Mouse (Mus musculus) kidney, postnatal 0 days (tissue): ENCODE measurements around the gene Selenof. TPM values are rescaled to one million over a fixed set of nuclear protein-coding genes. Genes with fewer than 3 reads are reported as not detected.
"Not testable (repeated sequence)": the region's sequence is repeated elsewhere in the genome, so short reads cannot be mapped to it uniquely, and the experiment has no call there.

Experiments used
- ATAC-seq: fragments of 200-750 bp; cut with Nextera tagmentation; replicated peaks from 2 replicates; pipeline ENCODE4 v1.8.0; 2017; ENCODE audit warnings: low read depth, moderate number of reproducible peaks, moderate TSS enrichment, moderate library complexity; ENCODE audit not compliant: low FRiP score
- DNase-seq: peaks from one replicate; pipeline ENCODE4 v3.0.0-alpha.2; 2016; ENCODE audit warnings: low spot score
- H3K27ac ChIP-seq: fragments of 300-500 bp; sonication (generic); 2 replicates; pipeline ENCODE4 v1.5.1; 2014; ENCODE audit warnings: mild to moderate bottlenecking
- H3K27me3 ChIP-seq: fragments of 300-500 bp; sonication (generic); 2 replicates; pipeline ENCODE4 v1.6.1; 2014; ENCODE audit warnings: low read length, mixed read lengths; ENCODE audit not compliant: insufficient read depth
- H3K36me3 ChIP-seq: fragments of 300-500 bp; sonication (generic); 2 replicates; pipeline ENCODE4 v1.6.1; 2014; ENCODE audit warnings: low read length, mixed read lengths; ENCODE audit not compliant: insufficient read depth
- H3K4me1 ChIP-seq: fragments of 300-500 bp; sonication (generic); replicated peaks from 2 replicates; pipeline ENCODE4 v1.6.1; 2014; ENCODE audit warnings: antibody characterized with exemption, low read length, mixed read lengths; ENCODE audit not compliant: insufficient read depth
- H3K4me2 ChIP-seq: fragments of 300-500 bp; sonication (generic); 2 replicates; pipeline ENCODE4 v1.6.1; 2014; ENCODE audit warnings: mild to moderate bottlenecking, low read length, moderate library complexity, mixed read lengths
- H3K4me3 ChIP-seq: fragments of 300-500 bp; sonication (generic); replicated peaks from 2 replicates; pipeline ENCODE4 v1.5.1; 2014; ENCODE audit warnings: low read depth, low read length
- H3K9ac ChIP-seq: fragments of 300-500 bp; sonication (generic); 2 replicates; pipeline ENCODE4 v1.6.1; 2014; ENCODE audit warnings: low read depth, low read length
- H3K9me3 ChIP-seq: fragments of 300-500 bp; sonication (generic); replicated peaks from 2 replicates; pipeline ENCODE4 v1.6.1; 2016; ENCODE audit warnings: low read length, inconsistent platforms, mixed read lengths
- CTCF ChIP-seq: IDR thresholded peaks from 2 replicates; pipeline ENCODE4 v1.5.1; 2016; ENCODE audit warnings: antibody characterized with exemption, low read depth, mild to moderate bottlenecking, moderate library complexity
- WGBS: fragments of 180-500 bp; shearing (Covaris S2); extraction: QIAGEN DNeasy Blood & Tissue Kit; methylation state at CpG from one replicate; pipeline ENCODE4 v1.1.7; 2014; 5-methylcytosine and 5-hydroxymethylcytosine counted together
- polyA plus RNA-seq: library from polyadenylated mRNA; unstranded; fragments of >200 nt; fragmentation: Nextera tagmentation; extraction: Ambion mirVana; gene quantifications from 2 replicates; pipeline ENCODE4 v1.2.1, GENCODE M21; 2015

The Selenof gene
- polyA plus RNA-seq, 1 experiment from 2014 or later: 861 TPM

DNA sequence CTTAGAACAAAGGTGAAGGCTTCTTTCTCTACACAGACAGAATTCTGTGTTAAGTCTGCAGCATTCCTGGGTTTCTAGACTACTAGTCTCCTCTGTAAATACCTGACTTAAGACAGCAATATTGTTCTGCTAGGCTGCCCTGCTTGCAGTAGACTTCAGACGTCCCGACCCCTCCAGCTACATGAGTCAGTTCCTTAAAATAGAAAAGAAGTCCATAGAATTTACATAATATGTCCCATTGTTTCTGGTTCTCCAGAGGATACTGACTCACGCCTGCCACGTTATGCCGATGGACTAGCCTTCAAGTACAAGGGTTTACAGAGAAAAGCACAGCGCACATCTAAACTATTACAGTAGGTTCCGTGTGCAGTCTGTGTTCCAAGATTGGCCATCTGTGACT, 34.1 kb downstream of the Selenof start:
- Histone ChIP-seq H3K27ac (no peak overlapping the region), H3K36me3 (0 out of 2 replicates have a peak, but pooled peaks cover under 1% of the 10 kb centered on the region), H3K4me2 (no peak overlapping the region), H3K9me3 (no peaks in the 10 kb centered on the region), H3K4me3 (no peak overlapping the region), H3K9ac (no peak overlapping the region), H3K27me3 (no peaks in the 10 kb centered on the region), H3K4me1 (no peaks in the 10 kb centered on the region)
- WGBS: 69% methylated on average over 7 of the region's 7 CpGs
- no peak for DNase-seq
- no peak for ATAC-seq
- TF ChIP-seq CTCF: no peak

DNA sequence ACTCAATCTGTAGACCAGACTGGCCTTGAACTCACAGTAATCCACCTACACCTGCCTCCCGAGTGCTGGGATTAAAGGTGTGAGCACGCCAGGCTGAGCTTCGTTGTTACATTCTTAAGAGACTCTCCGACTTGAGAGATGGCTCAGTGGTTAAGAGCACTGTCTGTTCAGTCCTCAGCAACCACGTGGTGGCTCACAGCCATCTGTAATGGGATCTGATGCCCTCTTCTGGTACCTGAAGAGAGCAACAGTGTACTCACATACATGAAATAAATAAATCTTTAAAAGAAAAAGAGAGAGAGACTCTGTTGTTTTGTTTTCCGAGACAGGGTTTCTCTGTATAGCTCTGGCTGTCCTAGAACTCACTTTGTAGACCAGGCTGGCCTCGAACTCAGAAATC, 35.7 kb downstream of the Selenof start:
- TF ChIP-seq CTCF: peak; percentile 53
- DNase-seq, H3K4me2 ChIP-seq, H3K27ac ChIP-seq, H3K9me3 ChIP-seq, H3K27me3 ChIP-seq, H3K4me1 ChIP-seq, H3K9ac ChIP-seq, ATAC-seq, H3K36me3 ChIP-seq, H3K4me3 ChIP-seq: not testable (repeated sequence)
- WGBS: 72% methylated on average over 7 of the region's 7 CpGs

DNA sequence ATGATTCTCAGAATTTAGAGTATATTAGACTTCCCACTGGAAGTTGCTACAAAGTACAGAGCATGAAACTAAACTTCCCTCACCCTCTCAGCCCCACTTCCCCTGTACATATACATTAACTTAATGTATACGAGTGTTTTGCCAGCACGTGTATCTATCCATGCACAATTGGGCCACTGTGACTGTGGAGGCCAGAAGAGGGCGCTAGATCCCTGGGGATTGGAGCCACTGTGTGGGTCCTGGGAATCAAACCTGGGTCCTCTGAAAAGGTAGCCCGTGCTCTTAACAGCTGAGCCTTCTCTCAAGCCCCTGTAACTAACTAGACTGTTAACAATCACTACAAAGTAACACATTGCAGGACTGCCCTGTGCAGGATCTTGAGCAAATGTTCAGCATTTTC, 36.3 kb downstream of the Selenof start:
- H3K27me3 ChIP-seq: no peaks in the 10 kb centered on the region
- WGBS: 68% methylated on average over 4 of the region's 4 CpGs
- peak; percentile 46; the same call in 1 of the 2 replicates for TF ChIP-seq CTCF
- H3K4me1 ChIP-seq: 0 out of 2 replicates have a peak, but pooled peaks cover 8% of the 10 kb centered on the region
- DNase-seq (no peak), ATAC-seq (no peak)
- no peak overlapping the region for H3K4me3 ChIP-seq
- H3K9ac ChIP-seq: no peak overlapping the region
- H3K4me2 ChIP-seq: no peak overlapping the region
- H3K9me3 ChIP-seq: no peaks in the 10 kb centered on the region
- H3K36me3 ChIP-seq: no peaks in the 10 kb centered on the region
- no peak overlapping the region for H3K27ac ChIP-seq

DNA sequence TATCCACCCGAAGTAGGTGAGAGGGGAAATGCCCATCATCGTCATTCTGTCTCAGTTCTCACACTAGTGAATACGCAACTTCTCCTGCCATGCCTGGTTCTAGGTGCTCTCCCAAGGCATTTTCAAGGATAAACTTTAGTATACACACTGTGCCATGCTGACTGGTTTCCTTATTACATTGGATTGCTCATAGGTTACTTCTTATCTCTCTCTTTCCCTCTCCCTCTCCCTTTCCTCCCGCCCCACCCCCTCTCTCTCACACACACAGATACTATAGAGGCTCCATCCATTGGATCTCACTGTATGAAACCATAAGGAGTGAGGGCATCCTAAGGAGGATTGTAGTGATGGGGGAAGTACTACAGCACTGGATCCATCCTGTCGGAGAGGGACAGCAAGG, 38.0 kb downstream of the Selenof start:
- Histone ChIP-seq H3K9me3 (no peaks in the 10 kb centered on the region), H3K27ac (no peak overlapping the region), H3K4me3 (no peak overlapping the region), H3K4me1 (0 out of 2 replicates have a peak, but pooled peaks cover 17% of the 10 kb centered on the region), H3K4me2 (no peak overlapping the region), H3K36me3 (no peaks in the 10 kb centered on the region), H3K27me3 (no peaks in the 10 kb centered on the region), H3K9ac (no peak overlapping the region)
- ATAC-seq (no peak), DNase-seq (no peak)
- WGBS: 91% methylated on average over 5 of the region's 5 CpGs
- no peak for TF ChIP-seq CTCF

DNA sequence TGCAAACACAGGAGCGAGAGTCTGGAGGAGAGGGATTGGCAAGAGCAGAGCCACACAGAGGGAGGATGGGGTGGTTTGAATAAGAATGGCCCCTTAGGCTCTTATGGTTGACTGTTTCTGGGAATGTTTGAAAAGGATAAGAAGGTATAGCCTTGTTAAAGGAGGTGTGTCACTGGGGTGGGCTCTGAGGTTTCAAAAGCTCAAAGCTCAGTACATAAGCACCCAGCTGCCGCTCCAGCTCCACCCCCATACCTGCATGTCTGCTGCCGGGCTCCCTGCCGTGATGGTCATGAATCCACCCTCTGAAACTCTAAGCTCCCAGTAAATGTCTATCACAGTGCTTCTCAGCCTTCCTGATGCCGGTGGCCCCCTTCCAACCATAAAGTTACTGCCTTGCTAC, 40.7 kb downstream of the Selenof start:
- TF ChIP-seq CTCF: no peak
- Histone ChIP-seq H3K9ac (no peak overlapping the region), H3K4me3 (no peak overlapping the region), H3K27ac (no peak overlapping the region), H3K4me1 (0 out of 2 replicates have a peak, but pooled peaks cover 21% of the 10 kb centered on the region), H3K9me3 (no peaks in the 10 kb centered on the region), H3K4me2 (no peak overlapping the region), H3K36me3 (no peaks in the 10 kb centered on the region), H3K27me3 (no peaks in the 10 kb centered on the region)
- ATAC-seq (no peak), DNase-seq (no peak)
- 48% methylated on average over 5 of the region's 5 CpGs for WGBS

DNA sequence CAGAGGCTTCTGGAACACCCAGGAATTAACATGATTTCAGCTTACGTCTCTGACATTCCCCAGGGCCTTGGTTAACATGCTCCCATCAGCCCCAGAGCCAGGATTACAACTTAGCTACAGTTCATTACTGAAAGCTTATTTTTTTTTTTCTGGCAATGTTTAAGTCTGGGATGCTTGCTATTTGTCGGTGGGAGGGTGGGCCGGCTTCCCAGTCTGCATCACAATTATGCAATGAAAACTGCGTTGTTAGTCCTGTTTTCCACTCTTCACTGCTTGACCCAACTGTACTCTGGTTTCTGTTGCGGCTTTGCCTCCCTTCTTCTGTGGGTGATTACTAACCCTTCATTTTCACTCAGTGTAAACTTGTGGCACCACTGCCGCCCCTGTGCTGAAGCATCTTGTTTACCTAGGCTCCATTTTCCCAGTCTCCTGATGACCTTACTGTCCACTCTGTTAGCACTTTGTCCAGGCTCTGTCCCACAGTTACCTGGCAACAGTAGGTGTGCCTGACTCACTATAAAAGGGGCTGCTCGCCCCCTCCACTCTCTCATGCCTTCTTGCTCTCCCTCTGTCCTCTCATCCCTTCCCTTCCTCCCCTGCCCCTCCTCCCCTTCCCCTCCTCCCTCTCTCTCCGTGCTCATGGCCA, 41.6 kb downstream of the Selenof start:
- WGBS: 40% methylated on average over 8 of the region's 8 CpGs
- Histone ChIP-seq H3K4me2 (no peak overlapping the region), H3K4me3 (no peak overlapping the region), H3K27ac (no peak overlapping the region), H3K27me3 (no peaks in the 10 kb centered on the region), H3K4me1 (0 out of 2 replicates have a peak, but pooled peaks cover 21% of the 10 kb centered on the region), H3K36me3 (no peaks in the 10 kb centered on the region), H3K9ac (no peak overlapping the region), H3K9me3 (no peaks in the 10 kb centered on the region)
- no peak for ATAC-seq
- peak; percentile 68 for DNase-seq
- TF ChIP-seq CTCF: no peak

DNA sequence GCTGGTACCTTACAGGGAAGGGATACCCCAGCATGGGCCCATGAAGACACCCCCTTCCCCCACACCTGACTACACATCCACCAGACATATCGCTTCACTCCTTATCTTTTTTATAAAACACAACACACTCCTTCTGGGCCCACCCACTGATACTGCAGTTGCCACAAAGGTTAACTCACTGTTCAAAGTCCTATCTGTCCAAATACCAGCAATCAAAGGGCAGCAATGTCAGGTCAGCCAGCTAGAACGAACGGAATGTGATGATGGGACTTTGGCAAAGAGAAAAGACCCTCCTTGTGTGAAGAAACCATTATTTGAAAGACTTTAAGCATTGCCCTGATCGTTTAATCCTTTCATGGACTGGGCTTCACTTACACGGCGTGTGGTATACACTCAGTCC, 42.3 kb downstream of the Selenof start:
- Histone ChIP-seq H3K4me1 (0 out of 2 replicates have a peak, but pooled peaks cover 21% of the 10 kb centered on the region), H3K36me3 (no peaks in the 10 kb centered on the region), H3K9ac (no peak overlapping the region), H3K27me3 (no peaks in the 10 kb centered on the region), H3K27ac (no peak overlapping the region), H3K4me2 (no peak overlapping the region), H3K9me3 (no peaks in the 10 kb centered on the region), H3K4me3 (no peak overlapping the region)
- TF ChIP-seq CTCF: no peak
- ATAC-seq (no peak), DNase-seq (no peak)
- 78% methylated on average over 6 of the region's 6 CpGs for WGBS
